Mouse (Mus musculus) erythroblast, embryonic 14.5 days (primary cell): Measurements from ENCODE around the gene Tas2r119.

Source experiments
- GATA1 ChIP-seq: IDR thresholded peaks from 2 replicates; pipeline ENCODE4 v1.6.1; 2012; ENCODE audit warnings: low read length, inconsistent platforms, mixed read lengths
- TAL1 ChIP-seq: IDR thresholded peaks from 3 replicates; pipeline ENCODE4 v1.6.1; 2012; ENCODE audit warnings: low read length, inconsistent platforms, mixed read lengths

DNA sequence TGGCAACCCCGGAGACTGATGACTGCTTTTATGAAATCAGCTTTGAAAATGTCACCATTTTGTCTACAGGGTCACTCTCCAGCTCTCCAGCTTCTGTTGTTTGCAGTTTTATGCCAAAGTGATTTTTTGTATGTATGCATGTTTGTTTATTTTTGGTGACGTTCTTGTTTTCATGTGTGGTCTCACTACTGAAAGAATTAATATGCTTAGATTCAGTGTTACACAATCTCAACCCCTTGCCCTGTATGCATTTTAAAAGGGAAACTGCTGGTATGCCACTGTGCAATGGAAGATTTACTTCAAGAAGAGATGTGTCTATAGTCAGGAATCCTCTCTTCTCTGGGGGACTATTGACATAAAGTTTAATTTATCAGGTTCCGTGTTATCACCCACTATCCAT lies 48.3 kb downstream of the Tas2r119 start:
- TF ChIP-seq GATA1 (no peak), TAL1 (no peak)
